Mouse (Mus musculus) stomach, postnatal 0 days (tissue): ENCODE results near the gene Gp1bb. TPM values are rescaled to one million over a fixed set of nuclear protein-coding genes. Genes with fewer than 3 reads are reported as not detected.

Source experiments
- ATAC-seq: fragments of 200-750 bp; cut with Nextera tagmentation; 2 replicates; pipeline ENCODE4 v1.8.0; 2017; ENCODE audit not compliant: low FRiP score, low TSS enrichment
- DNase-seq: peaks from one replicate; pipeline ENCODE4 v3.0.0-alpha.2; 2016; ENCODE audit warnings: low spot score
- H3K27ac ChIP-seq: fragments of 300-500 bp; sonication (generic); replicated peaks from 2 replicates; pipeline ENCODE4 v1.5.1; 2014; ENCODE audit warnings: mild to moderate bottlenecking, control low read depth
- H3K27me3 ChIP-seq: fragments of 300-500 bp; sonication (generic); 2 replicates; pipeline ENCODE4 v1.6.1; 2014; ENCODE audit warnings: low read length; ENCODE audit not compliant: control insufficient read depth, insufficient read depth
- H3K36me3 ChIP-seq: fragments of 300-500 bp; sonication (generic); 2 replicates; pipeline ENCODE4 v1.6.1; 2014; ENCODE audit warnings: low read length, mixed read lengths; ENCODE audit not compliant: control insufficient read depth, insufficient read depth
- H3K4me1 ChIP-seq: fragments of 300-500 bp; sonication (generic); replicated peaks from 2 replicates; pipeline ENCODE4 v1.6.1; 2014; ENCODE audit warnings: antibody characterized with exemption; ENCODE audit not compliant: control insufficient read depth, insufficient read depth
- H3K4me2 ChIP-seq: fragments of 300-500 bp; sonication (generic); replicated peaks from 2 replicates; pipeline ENCODE4 v1.6.1; 2014; ENCODE audit warnings: low read depth, mild to moderate bottlenecking, control low read depth, moderate library complexity
- H3K4me3 ChIP-seq: fragments of 300-500 bp; sonication (generic); 2 replicates; pipeline ENCODE4 v1.5.1; 2014; ENCODE audit warnings: low read depth, low read length, control low read depth
- H3K9ac ChIP-seq: fragments of 300-500 bp; sonication (generic); 2 replicates; pipeline ENCODE4 v1.6.1; 2014; ENCODE audit warnings: mild to moderate bottlenecking, low read length, control low read depth, mixed read lengths
- H3K9me3 ChIP-seq: fragments of 300-500 bp; sonication (generic); 2 replicates; pipeline ENCODE4 v1.6.1; 2016; ENCODE audit warnings: low read length; ENCODE audit not compliant: control insufficient read depth
- CTCF ChIP-seq: IDR thresholded peaks from 2 replicates; pipeline ENCODE4 v1.5.1; 2016; ENCODE audit warnings: antibody characterized with exemption, low read depth, mild to moderate bottlenecking, moderate library complexity
- EP300 ChIP-seq: optimal IDR thresholded peaks from 2 replicates; pipeline ENCODE3; 2016; ENCODE audit warnings: antibody characterized with exemption
- WGBS: fragments of 180-500 bp; shearing (Covaris S2); extraction: QIAGEN DNeasy Blood & Tissue Kit; methylation state at CpG from one replicate; pipeline ENCODE4 v1.1.7; 2014; 5-methylcytosine and 5-hydroxymethylcytosine counted together
- polyA plus RNA-seq: library from polyadenylated mRNA; unstranded; fragments of >200 nt; fragmentation: Nextera tagmentation; extraction: Ambion mirVana; gene quantifications from 2 replicates; pipeline ENCODE4 v1.2.1, GENCODE M21; 2015

Gene Gp1bb
- polyA plus RNA-seq, 1 experiment from 2014 or later = 4.6 TPM

GRCm38 (mm10) chr16:18609099-18609498, 13.1 kb downstream of the Gp1bb start:
- H3K4me3 ChIP-seq = no peak overlapping the region
- H3K9ac ChIP-seq = no peak overlapping the region
- TF ChIP-seq CTCF (no peak), EP300 (no peak)
- H3K27ac ChIP-seq = no peak overlapping the region
- no peaks in the 10 kb centered on the region for H3K27me3 ChIP-seq
- ATAC-seq (no peak), DNase-seq (no peak)
- no peaks in the 10 kb centered on the region for H3K9me3 ChIP-seq
- no peak overlapping the region for H3K4me2 ChIP-seq
- WGBS = 73% methylated on average over 2 of the region's 2 CpGs
- no peaks in the 10 kb centered on the region for H3K4me1 ChIP-seq
- no peaks in the 10 kb centered on the region for H3K36me3 ChIP-seq

GRCm38 (mm10) chr16:18608226-18608625, 14.0 kb downstream of the Gp1bb start:
- Histone ChIP-seq H3K9ac (no peak overlapping the region), H3K27me3 (no peaks in the 10 kb centered on the region), H3K4me1 (no peaks in the 10 kb centered on the region), H3K9me3 (no peaks in the 10 kb centered on the region), H3K36me3 (no peaks in the 10 kb centered on the region), H3K4me3 (no peak overlapping the region), H3K4me2 (no peak overlapping the region), H3K27ac (no peak overlapping the region)
- no peak for TF ChIP-seq CTCF
- no peak for TF ChIP-seq EP300
- 22% methylated on average over 11 of the region's 11 CpGs for WGBS
- no peak for DNase-seq
- ATAC-seq = no peak

DNA sequence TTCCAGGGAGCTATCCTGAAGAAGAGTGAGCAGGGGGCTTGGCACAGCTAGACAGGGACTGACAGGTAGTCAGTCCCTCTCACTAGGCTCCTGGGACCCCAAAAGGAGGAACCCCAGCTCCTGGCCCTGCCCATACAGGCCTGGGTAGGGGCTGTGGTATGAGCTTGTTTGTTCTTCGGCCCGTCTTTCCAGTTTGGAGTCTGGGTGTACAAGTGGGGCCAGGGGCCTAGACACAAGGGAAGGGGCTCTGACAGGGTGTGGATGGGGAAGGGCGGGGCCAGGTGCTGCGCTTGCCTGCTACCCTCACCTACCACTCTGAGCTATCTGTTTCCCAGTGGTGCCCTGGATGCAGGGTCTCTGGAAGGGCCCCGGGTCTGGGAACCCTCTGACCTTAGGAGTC, 16.5 kb downstream of the Gp1bb start:
- no peak overlapping the region for H3K4me3 ChIP-seq

DNA sequence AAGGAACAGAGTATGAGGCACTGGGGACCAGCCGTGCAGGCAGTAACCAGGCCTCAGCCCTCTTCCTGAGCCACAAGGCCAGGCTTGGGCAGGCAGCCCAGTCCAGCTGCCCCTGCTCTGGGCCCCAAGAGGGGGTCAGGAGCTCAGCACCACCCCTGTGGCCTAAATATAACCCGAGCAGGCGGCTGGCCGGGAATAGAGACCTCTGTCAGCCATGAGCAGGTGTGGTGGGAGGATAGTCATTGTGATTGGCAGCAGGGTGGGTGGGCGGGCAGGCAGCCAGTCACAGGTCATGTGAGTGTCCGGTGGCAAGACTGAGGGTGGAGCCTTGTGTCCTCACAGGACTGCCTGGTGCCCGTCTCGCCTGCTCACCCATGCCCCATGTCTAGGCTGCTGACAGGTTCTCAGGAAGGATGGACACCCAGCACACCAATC, 17.9 kb downstream of the Gp1bb start:
- no peak for DNase-seq

More for the DNA sequence above, 16.5 kb downstream of the Gp1bb start:
- H3K4me2 ChIP-seq = no peak overlapping the region
- 72% methylated on average over 5 of the region's 5 CpGs for WGBS
- H3K27me3 ChIP-seq = no peaks in the 10 kb centered on the region
- no peak for TF ChIP-seq EP300
- no peak for TF ChIP-seq CTCF
- no peaks in the 10 kb centered on the region for H3K36me3 ChIP-seq
- no peak overlapping the region for H3K27ac ChIP-seq
- H3K9ac ChIP-seq = no peak overlapping the region
- H3K9me3 ChIP-seq = no peaks in the 10 kb centered on the region
- H3K4me1 ChIP-seq = no peaks in the 10 kb centered on the region
- ATAC-seq (no peak), DNase-seq (no peak)

GRCm38 (mm10) chr16:18601447-18601846, 20.8 kb downstream of the Gp1bb start:
- H3K4me2 ChIP-seq = no peak overlapping the region

More for the DNA sequence above, 17.9 kb downstream of the Gp1bb start:
- H3K9me3 ChIP-seq = no peaks in the 10 kb centered on the region
- no peak overlapping the region for H3K27ac ChIP-seq
- no peak overlapping the region for H3K9ac ChIP-seq
- no peaks in the 10 kb centered on the region for H3K4me1 ChIP-seq
- H3K4me3 ChIP-seq = no peak overlapping the region
- 53% methylated on average over 8 of the region's 8 CpGs for WGBS
- ATAC-seq = peak; percentile 24; the same call in 1 of the 2 replicates
- H3K27me3 ChIP-seq = no peaks in the 10 kb centered on the region
- H3K4me2 ChIP-seq = no peak overlapping the region
- TF ChIP-seq EP300 (no peak), CTCF (no peak)
- H3K36me3 ChIP-seq = no peaks in the 10 kb centered on the region

DNA sequence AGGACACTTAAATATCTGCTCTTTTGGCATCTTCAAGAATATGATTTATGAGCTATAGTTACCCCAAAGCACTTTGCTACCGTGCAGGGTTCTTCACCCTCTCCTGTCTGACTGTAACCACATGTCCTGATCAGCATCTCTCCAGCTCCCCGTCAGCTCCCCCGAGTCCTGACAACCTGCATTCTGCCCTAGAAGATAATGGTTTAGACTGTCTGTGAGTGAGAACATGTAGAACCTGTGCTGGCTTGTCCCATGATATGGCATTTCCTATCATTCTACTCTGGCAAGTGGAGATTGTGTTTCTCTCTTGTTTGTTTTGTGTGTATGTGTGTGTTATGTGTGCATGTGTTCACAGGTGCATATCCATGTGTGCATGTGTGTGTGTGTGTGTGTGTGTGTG, 24.2 kb downstream of the Gp1bb start:
- H3K9me3 ChIP-seq = no peaks in the 10 kb centered on the region
- DNase-seq (no peak), ATAC-seq (no peak)
- H3K4me2 ChIP-seq = no peak overlapping the region
- H3K9ac ChIP-seq = no peak overlapping the region
- 59% methylated on average over 3 of the region's 3 CpGs for WGBS
- H3K4me1 ChIP-seq = no peaks in the 10 kb centered on the region
- TF ChIP-seq CTCF = no peak
- TF ChIP-seq EP300 = no peak
- no peak overlapping the region for H3K27ac ChIP-seq
- no peak overlapping the region for H3K4me3 ChIP-seq
- no peaks in the 10 kb centered on the region for H3K36me3 ChIP-seq
- no peaks in the 10 kb centered on the region for H3K27me3 ChIP-seq

More at GRCm38 (mm10) chr16:18601447-18601846, 20.8 kb downstream of the Gp1bb start:
- Histone ChIP-seq H3K4me1 (no peaks in the 10 kb centered on the region), H3K27ac (no peak overlapping the region), H3K4me3 (no peak overlapping the region), H3K9ac (no peak overlapping the region), H3K9me3 (no peaks in the 10 kb centered on the region), H3K27me3 (no peaks in the 10 kb centered on the region), H3K36me3 (no peaks in the 10 kb centered on the region)
- WGBS = 41% methylated on average over 7 of the region's 7 CpGs
- DNase-seq (no peak), ATAC-seq (no peak)
- TF ChIP-seq EP300 (no peak), CTCF (no peak)
